Mouse (Mus musculus) intestine, embryonic 14.5 days (tissue): ENCODE data around the gene Naa80. TPM values are rescaled to one million over a fixed set of nuclear protein-coding genes. Genes with fewer than 3 reads are reported as not detected.
"Not testable (repeated sequence)": the region's sequence is repeated elsewhere in the genome, so short reads cannot be mapped to it uniquely, and the experiment has no call there.

Source experiments
- ATAC-seq: fragments of 200-750 bp; cut with Nextera tagmentation; replicated peaks from 2 replicates; pipeline ENCODE4 v1.8.0; 2017; ENCODE audit warnings: low read depth, moderate number of reproducible peaks, moderate TSS enrichment, moderate library complexity; ENCODE audit not compliant: low FRiP score, low TSS enrichment
- DNase-seq: peaks from one replicate; pipeline ENCODE4 v3.0.0-alpha.2; 2018; ENCODE audit warnings: low spot score
- H3K27ac ChIP-seq: fragments of 300-500 bp; sonication (generic); 2 replicates; pipeline ENCODE4 v1.5.1; 2014; ENCODE audit warnings: low read depth, mild to moderate bottlenecking, control low read depth
- H3K27me3 ChIP-seq: fragments of 300-500 bp; sonication (generic); replicated peaks from 2 replicates; pipeline ENCODE4 v1.6.1; 2014; ENCODE audit warnings: low read length, control low read depth; ENCODE audit not compliant: control insufficient read depth, insufficient read depth
- H3K36me3 ChIP-seq: fragments of 300-500 bp; sonication (generic); 2 replicates; pipeline ENCODE4 v1.6.1; 2014; ENCODE audit warnings: low read length, control low read depth; ENCODE audit not compliant: control insufficient read depth, insufficient read depth
- H3K4me1 ChIP-seq: fragments of 300-500 bp; sonication (generic); replicated peaks from 2 replicates; pipeline ENCODE4 v1.6.1; 2014; ENCODE audit warnings: low read length, control low read depth, mixed read lengths; ENCODE audit not compliant: control insufficient read depth, insufficient read depth
- H3K4me2 ChIP-seq: fragments of 300-500 bp; sonication (generic); 2 replicates; pipeline ENCODE4 v1.6.1; 2014; ENCODE audit warnings: low read length
- H3K4me3 ChIP-seq: fragments of 300-500 bp; sonication (generic); 2 replicates; pipeline ENCODE4 v1.5.1; 2014; ENCODE audit warnings: low read depth, low read length, control low read depth, mixed read lengths
- H3K9ac ChIP-seq: fragments of 300-500 bp; sonication (generic); 2 replicates; pipeline ENCODE4 v1.6.1; 2014; ENCODE audit warnings: mild to moderate bottlenecking, low read length
- H3K9me3 ChIP-seq: fragments of 300-500 bp; sonication (generic); 2 replicates; pipeline ENCODE4 v1.6.1; 2016; ENCODE audit warnings: low read length, control low read depth; ENCODE audit not compliant: control insufficient read depth
- WGBS: fragments of 180-500 bp; shearing (Covaris S2); extraction: QIAGEN DNeasy Blood & Tissue Kit; methylation state at CpG from one replicate; pipeline ENCODE4 v1.1.7; 2014; 5-methylcytosine and 5-hydroxymethylcytosine counted together
- polyA plus RNA-seq: library from polyadenylated mRNA; unstranded; fragments of >200 nt; fragmentation: Nextera tagmentation; extraction: Ambion mirVana; gene quantifications from 2 replicates; pipeline ENCODE4 v1.2.1, GENCODE M21; 2014

Gene Naa80
- polyA plus RNA-seq, 1 experiment from 2014 or later, result 14.7 TPM

DNA sequence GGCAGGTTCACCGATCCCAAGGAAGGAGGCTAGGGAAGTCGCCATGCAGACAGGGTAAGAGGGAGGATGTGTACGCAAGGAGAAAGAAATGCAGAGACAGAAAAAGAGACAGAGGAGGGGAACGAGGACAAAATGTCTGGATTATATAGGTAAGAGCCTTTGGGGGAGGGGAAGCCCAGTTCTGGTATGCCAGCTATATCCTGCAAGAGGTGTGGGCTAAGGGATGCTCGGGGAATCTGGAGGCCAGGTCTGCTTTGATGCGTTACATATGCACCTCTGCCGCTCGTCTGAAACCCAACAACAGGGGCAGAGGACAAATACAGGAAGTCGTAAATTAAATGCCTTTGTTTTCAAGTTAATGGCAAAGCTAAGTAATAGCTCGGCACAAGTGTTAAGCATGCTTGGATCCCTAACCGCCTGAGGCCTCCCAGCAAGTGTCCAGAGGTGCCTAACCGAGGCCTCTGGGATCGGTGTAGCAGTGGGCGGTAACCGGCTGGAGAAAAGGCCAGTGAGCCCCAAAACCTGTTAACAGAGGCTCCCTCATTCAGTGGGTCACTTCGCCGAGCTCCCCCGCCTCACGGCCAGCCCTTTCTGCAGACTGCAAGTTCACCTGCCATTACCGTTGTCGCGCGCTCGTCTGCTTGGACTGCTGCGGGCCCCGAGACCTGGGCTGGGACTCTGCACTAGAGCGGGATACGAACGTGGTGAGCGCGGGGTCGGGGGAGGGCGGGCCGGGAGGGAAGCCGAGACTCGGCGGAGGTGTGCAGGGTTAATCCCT, 25.0 kb upstream of the Naa80 start:
- Histone ChIP-seq H3K4me1 (peaks cover 42% of the 10 kb centered on the region), H3K36me3 (peaks cover 22% of the 10 kb centered on the region), H3K27me3 (no peaks in the 10 kb centered on the region), H3K9ac (peak overlapping the region; percentile 59), H3K27ac (peak overlapping the region; percentile 95), H3K9me3 (no peaks in the 10 kb centered on the region), H3K4me2 (peak overlapping the region; percentile 98), H3K4me3 (peak overlapping the region; percentile 57)
- ATAC-seq (peak; percentile 64), DNase-seq (no peak)
- WGBS, result 4% methylated on average over 37 of the region's 37 CpGs

DNA sequence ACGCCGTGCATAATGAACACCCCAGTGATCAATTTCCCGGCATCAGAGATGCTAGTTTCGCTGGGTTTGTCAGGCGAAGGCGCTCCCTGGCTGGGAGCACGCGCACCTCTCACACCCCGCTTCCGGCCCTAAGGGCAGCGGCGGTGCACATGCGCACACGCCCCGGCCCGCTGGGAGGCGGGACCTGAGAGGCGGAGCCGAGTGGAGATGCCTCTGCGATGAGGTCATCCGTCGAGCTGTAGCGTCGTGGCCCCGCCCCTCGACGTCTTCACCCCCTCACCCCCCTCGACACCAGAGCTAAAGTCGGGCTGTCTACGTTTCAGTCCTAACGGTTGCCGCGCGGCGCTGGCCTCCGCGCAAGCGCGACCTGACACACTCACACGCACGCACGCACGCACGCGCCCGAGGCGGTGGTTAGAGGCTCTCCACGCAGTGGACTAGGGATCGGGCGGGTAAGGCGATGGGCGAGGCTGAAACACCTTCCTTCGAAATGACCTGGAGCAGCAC, 24.3 kb upstream of the Naa80 start:
- no peaks in the 10 kb centered on the region for H3K27me3 ChIP-seq
- peak overlapping the region; percentile 66 for H3K9ac ChIP-seq
- DNase-seq (peak; percentile 93), ATAC-seq (peak; percentile 89)
- peak overlapping the region; percentile 95 for H3K27ac ChIP-seq
- peaks cover 42% of the 10 kb centered on the region for H3K4me1 ChIP-seq
- no peaks in the 10 kb centered on the region for H3K9me3 ChIP-seq
- H3K4me2 ChIP-seq, result peak overlapping the region; percentile 98
- peaks cover 28% of the 10 kb centered on the region for H3K36me3 ChIP-seq
- under 1% methylated on average over 53 of the region's 53 CpGs for WGBS
- H3K4me3 ChIP-seq, result peak overlapping the region; percentile 57

DNA sequence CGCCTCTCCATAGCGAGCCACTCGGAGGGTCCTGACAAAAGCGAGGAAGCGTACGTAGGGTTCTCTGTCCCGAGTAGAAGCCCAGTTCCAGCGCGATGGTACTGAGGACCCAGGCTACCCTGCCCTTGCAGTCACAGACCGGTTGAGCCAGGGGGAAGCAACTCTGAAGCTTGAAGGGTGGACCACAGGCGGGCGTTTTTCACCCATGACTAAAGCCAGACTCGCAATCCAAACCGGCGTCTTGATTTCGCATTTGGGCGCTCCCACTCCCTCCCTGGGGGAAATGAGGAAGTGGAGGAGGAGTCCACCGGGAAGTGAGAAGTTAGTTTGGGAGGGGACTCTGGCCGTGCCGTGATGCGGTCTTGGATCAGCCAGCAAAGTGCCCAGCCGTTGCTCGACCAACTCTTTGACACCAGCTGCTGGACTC, 23.6 kb upstream of the Naa80 start:
- Histone ChIP-seq H3K9me3 (no peaks in the 10 kb centered on the region), H3K9ac (peak overlapping the region; percentile 66), H3K4me1 (peaks cover 42% of the 10 kb centered on the region), H3K27me3 (no peaks in the 10 kb centered on the region), H3K4me3 (peak overlapping the region; percentile 57), H3K4me2 (peak overlapping the region; percentile 83), H3K36me3 (peaks cover 35% of the 10 kb centered on the region), H3K27ac (peak overlapping the region; percentile 95)
- WGBS, result 0% methylated on average over 22 of the region's 23 CpGs
- DNase-seq, result peak; percentile 83
- peak; percentile 26; the same call in 1 of the 2 replicates for ATAC-seq

DNA sequence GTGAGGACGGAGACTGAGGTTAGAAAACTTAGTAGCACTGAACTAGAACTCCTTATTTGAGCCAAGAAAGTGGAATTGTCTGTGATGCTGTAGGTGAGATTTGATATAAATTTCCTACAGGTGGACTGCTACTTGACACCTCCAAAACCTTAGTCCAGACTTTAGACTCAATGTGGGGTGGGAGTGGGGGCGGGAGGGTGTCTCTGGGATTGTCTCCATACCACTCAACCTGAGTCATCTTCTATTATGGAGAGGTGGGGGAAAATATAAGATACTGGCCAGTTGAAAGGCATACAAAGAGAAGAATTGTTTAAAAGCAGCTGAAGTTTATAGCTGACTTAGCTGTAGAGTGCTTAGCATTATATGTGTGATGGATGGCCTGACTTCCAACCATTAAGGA, 23.0 kb upstream of the Naa80 start:
- peak overlapping the region; percentile 83 for H3K4me2 ChIP-seq
- H3K9me3 ChIP-seq, result no peaks in the 10 kb centered on the region
- peak overlapping the region; percentile 95; the same call in 1 of the 2 replicates for H3K27ac ChIP-seq
- peak overlapping the region; percentile 57 for H3K4me3 ChIP-seq
- WGBS, result 34% methylated on average over 2 of the region's 2 CpGs
- peaks cover 41% of the 10 kb centered on the region for H3K36me3 ChIP-seq
- H3K4me1 ChIP-seq, result peaks cover 40% of the 10 kb centered on the region
- DNase-seq (no peak), ATAC-seq (no peak)
- H3K9ac ChIP-seq, result peak overlapping the region; percentile 66
- no peaks in the 10 kb centered on the region for H3K27me3 ChIP-seq

DNA sequence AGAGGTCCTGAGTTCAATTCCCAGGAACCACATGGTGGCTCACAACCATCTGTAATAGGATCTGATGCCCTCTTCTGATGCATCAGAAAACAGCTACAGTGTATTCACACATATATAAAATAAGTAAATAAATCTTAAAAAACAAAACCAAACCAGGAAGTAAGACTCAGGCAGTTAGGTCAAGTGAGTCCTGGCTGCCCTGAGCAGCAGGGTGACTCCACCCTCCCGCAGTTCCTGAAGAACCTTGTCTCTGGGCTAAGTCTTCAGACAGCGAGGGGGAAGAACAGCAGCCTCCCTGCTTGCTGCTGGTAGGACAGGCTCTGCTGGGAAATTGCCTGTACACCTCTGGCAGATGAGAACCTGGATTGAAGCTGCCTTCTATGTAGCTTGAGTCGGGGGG, 22.3 kb upstream of the Naa80 start:
- ATAC-seq, result no peak
- no peaks in the 10 kb centered on the region for H3K27me3 ChIP-seq
- DNase-seq, result no peak
- H3K9me3 ChIP-seq, result no peaks in the 10 kb centered on the region
- peak overlapping the region; percentile 30; the same call in 1 of the 2 replicates for H3K9ac ChIP-seq
- H3K27ac ChIP-seq, result no peak overlapping the region
- H3K4me1 ChIP-seq, result peaks cover 34% of the 10 kb centered on the region
- peaks cover 48% of the 10 kb centered on the region for H3K36me3 ChIP-seq
- peak overlapping the region; percentile 83 for H3K4me2 ChIP-seq
- H3K4me3 ChIP-seq, result peak overlapping the region; percentile 57; the same call in 1 of the 2 replicates
- WGBS, result 68% methylated on average over 3 of the region's 3 CpGs

DNA sequence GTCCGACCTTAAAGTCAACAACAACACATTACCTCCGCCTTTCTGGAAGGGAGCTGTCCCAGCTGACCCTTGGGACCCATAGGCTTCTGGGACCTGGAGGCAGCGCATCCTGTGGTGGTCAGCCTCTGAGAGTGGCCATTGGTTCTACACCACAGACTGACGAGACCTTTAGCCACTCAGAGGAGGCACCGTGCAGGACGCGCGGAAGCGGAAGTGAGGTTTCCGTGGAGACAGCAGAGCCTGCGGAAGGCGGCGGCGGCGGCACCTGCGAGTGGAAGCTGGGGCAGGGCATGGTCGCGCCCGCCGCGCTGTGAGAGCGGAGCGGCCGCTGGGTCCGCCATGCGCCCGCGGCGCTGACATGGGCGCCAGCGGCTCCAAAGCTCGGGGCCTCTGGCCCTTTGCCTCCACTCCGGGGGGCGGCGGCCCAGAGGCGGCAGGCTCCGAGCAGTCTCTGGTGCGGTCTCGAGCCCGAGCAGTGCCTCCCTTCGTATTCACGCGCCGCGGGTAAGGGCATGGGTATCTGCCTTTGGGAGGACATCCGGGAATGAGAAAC, 15.6 kb upstream of the Naa80 start, which contains the start of gene Tusc2:
Gene Tusc2, plus strand, starts transcription at position 227 of the 553 bp plus-strand sequence.
- H3K27ac ChIP-seq, result peak within 1 kb of the TSS; percentile 6; the same call in 1 of the 2 replicates
- H3K4me2 ChIP-seq, result peak within 1 kb of the TSS; percentile 78
- H3K9me3 ChIP-seq, result no peaks in the 10 kb centered on the region
- DNase-seq, result peak; percentile 93
- ATAC-seq, result peak; percentile 91
- under 1% methylated on average over 44 of the region's 46 CpGs for WGBS
- H3K9ac ChIP-seq, result peak within 1 kb of the TSS; percentile 67
- H3K36me3 ChIP-seq, result peaks cover 52% of the 10 kb centered on the region
- H3K27me3 ChIP-seq, result no peaks in the 10 kb centered on the region
- H3K4me1 ChIP-seq, result peaks cover 19% of the 10 kb centered on the region
- H3K4me3 ChIP-seq, result peak within 1 kb of the TSS; percentile 83

DNA sequence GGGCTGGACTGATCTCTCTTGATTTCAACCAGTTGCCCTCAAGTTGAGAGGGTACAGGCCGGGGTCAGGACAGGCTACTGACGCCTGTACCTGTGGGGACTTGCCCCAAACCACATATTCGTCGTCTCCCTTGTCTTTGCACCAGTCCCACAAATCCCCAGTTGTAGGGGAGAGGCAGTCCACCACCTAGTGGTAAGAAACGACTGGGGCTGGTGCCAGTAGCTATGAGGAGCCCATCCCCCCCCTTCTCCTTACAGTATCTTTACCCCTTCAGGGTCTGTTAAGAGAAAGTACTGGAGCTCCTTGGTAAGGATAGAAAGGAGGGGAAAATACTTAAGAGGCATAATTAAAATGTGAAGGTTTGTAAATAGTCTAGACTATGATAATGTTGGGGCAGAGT, 13.1 kb upstream of the Naa80 start:
- DNase-seq, H3K9me3 ChIP-seq, H3K4me3 ChIP-seq, ATAC-seq, H3K9ac ChIP-seq, H3K27ac ChIP-seq, H3K4me2 ChIP-seq, H3K27me3 ChIP-seq: not testable (repeated sequence)
- Histone ChIP-seq H3K4me1 (peaks cover 28% of the 10 kb centered on the region), H3K36me3 (peaks cover 29% of the 10 kb centered on the region)
- 51% methylated on average over 5 of the region's 5 CpGs for WGBS

DNA sequence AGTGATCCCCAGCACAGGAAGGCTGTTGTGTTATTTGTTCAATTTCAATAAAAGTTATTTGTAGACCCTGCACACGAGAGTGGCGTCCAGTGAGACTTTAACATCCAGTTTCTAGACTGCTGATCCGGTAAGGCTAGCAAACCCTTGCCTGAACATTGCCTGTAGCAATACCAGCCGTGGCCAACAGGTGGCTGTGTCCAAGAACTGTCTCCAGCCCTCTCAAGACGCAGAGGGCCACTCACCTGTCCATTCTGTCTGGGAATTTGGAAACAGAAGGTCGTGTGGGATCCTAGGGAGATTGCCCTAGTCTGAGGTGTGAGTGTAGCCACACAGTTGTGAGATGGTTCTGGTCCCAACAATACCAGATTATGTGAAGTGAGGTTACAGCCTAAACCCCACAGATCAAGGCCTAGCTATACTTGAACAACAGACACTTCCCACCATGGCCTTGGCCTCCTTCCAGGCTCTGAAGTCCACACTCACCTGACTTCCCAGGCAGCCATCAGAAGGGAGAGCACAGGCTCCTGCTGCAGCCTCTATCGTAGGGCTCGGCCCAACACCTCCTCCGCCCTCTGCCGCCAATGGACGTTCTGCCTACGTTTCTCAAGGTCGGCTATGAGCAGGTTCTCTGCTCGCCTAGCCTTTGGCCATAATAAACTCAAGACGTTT, 12.5 kb upstream of the Naa80 start:
- H3K27me3 ChIP-seq, result no peaks in the 10 kb centered on the region
- no peak overlapping the region for H3K4me2 ChIP-seq
- H3K27ac ChIP-seq, result no peak overlapping the region; the same call in 1 of the 2 replicates
- H3K4me1 ChIP-seq, result peaks cover 34% of the 10 kb centered on the region
- H3K36me3 ChIP-seq, result peaks cover 29% of the 10 kb centered on the region
- ATAC-seq (no peak), DNase-seq (peak; percentile 92)
- no peak overlapping the region for H3K4me3 ChIP-seq
- WGBS, result 57% methylated on average over 15 of the region's 15 CpGs
- no peaks in the 10 kb centered on the region for H3K9me3 ChIP-seq
- H3K9ac ChIP-seq, result no peak overlapping the region
